Mouse (Mus musculus) layer of hippocampus, adult 18-20 months (tissue): ENCODE measurements around the gene Smim26. TPM values are rescaled to one million over a fixed set of nuclear protein-coding genes. Genes with fewer than 3 reads are reported as not detected.

Experiments
- DNase-seq, 2 experiments: peaks; one replicate each; pipeline ENCODE4 v3.0.0; 2022; ENCODE audit warnings: low spot score in 2 of 2
- microRNA-seq, 2 experiments: library from miRNA; unstranded; fragments of <30 nt; microRNA quantifications; one replicate each; pipeline ENCODE4 v1.2.0; 2021
- total RNA-seq, 2 experiments: library from RNA; stranded (reverse); gene quantifications; 2 replicates each; pipeline ENCODE4 v1.2.3; 2021

Smim26 gene
- total RNA-seq, 2 experiments from 2014 or later = 60.5 to 62.2 TPM

DNA sequence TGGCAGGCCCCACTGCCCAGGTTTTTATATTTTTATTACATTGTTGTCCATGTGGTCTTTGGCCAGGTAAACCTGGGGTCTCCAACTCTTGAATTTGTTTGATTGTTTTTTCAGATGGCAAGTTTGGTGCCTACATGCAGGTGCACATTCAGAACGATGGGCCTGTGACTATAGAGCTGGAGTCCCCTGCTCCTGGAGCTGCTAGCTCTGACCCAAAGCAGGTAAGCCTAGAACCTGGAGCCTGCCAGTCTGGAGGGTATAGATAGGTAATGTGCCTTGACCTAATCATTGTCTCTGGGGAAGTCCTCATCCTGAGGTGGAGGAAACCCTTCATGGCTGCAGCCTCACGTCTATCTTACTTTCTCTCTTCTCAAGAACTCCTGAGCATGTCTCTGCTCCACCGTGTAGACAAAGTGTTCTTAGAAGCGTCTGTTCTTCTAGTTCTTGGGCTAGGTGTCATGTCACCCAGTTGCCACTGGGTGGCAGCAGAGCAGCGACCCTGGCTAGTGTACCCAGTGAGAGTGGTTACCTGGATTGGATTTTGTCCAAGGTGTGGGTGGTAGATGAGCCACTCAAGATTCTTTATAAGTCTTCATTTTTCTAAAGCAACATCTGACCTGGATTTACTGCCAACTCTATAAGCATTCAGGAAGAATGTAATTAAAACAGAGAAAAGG lies 41.9 kb downstream of the Smim26 start:
- peak; percentile 40 to 81 for DNase-seq

DNA sequence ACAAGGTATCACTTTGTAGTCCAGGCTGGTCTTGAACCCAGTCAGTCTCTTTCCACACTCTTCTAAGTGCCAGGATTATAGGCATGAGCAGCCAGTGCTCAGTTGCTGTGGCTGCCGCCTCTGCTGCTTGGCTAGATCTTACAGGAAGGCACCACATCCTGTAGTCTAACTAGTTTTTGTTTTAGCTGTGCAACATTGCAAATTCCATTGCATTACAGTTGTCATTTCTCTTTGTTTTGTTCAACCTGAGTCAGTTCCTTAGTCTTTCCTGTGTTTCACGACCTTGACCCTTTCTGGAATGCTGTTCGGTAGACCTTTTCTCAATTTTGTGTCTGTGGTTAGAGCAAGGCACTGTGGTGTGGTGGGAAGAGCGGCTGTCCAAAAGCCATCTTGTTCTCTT lies 43.4 kb downstream of the Smim26 start:
- DNase-seq = no peak

DNA sequence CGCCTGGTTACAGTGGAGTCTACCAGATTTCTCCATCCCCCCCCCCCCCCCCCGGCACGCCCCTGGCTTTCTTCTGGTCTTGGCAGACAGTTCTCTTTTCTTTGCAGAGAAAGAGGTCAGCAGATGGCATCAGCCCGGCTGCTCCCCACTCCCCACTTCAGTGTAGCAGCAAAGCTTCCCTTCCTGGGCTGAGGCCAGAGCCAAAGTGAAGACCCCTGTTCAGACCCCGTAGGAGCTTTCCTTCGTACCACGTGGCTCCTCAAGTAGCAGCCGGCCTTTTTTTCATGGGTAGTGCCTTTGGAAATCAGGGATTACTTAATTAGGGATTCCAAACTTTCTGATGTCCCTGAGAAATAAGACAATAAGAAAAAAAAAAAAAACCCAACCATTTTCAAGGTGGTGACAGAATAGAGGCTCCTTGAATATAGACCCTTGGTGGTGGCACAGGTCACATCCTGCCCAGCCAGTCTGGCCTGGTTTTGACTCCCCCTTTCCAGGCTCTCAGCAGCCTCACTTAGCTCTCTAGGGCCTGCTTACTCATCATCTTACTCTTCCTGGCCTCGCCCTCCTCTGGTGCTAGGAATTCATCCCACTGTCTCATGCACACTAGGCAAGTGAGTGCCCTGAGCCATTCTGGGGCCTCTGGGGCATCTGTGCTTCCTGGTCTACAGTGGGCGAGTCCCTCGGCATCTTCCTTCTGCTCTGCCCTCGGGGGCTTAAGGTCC lies 44.0 kb downstream of the Smim26 start:
- DNase-seq = no peak

DNA sequence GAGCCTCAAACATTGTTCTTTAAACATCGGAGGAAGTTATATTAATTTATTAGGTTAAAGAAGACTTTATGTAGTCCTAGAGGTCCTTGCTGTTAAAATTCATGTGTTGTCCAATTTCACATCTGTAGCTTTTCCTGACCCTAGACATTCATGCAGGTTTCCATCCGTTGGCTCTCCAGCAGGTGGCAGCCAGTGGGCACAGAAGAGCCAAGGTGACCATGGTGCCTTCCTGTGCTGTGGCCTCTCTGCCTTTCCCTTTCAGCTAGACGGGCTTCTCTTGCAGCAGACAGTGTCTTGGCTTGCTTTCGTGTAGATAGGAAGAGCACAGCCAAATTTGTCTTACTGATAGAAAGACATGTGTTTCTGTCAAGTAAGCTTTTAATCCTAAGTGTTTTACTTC lies 44.9 kb downstream of the Smim26 start:
- no peak for DNase-seq

DNA sequence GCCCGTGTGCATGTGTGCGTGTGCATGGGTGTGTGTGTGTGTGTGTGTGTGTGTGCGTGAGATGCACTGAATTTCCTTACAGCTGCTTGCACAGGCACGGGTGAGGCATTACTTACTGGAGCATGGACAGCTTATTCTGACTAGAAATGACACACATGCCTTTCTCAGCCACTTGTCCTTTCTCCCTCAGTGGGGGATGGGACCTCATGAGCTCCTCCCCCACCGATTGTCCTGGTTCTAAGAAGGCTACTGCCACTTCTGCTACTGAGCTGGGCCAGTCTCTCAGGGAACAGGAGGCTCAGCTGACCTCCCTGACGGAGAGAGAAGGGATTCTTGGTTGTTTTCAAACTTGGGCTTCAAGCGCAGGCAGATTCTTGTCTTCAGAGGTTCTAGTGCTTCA lies 46.2 kb downstream of the Smim26 start:
- DNase-seq = no peak

DNA sequence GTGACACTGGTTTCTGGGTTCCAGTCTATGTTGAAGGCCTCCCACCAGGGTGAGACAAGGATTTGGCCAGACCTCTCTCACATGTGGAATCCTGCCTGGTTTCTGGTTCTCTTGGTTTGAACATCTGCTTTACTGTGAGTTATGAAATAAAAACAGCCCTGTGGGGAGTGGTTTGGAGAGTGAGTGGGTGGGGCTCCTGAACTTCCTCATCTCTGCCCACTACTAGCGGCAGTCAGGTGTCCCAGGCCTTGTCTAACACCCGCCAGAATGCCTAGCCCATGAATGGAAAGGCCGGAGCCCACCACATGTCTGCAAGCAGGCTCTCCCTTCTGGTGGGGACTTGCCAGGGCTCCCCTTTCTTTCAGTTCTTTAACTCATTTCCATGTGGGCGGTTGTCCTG lies 48.1 kb downstream of the Smim26 start:
- DNase-seq = no peak

Small RNAs within 50 kb of the gene (microRNA-seq; reads per million reads assigned to microRNA genes)
- 0 reads per million in 2 experiments for gene Gm24823

Other genes starting within 250 kb of the Smim26 start
- gene Kat14, start 225.1 kb upstream of the Smim26 start, total RNA-seq = 10 to 100 TPM; 31.9 to 36.6 TPM
- gene Pet117, start 225.1 kb upstream of the Smim26 start, total RNA-seq = 10 to 100 TPM in 1 of 2 experiments, 1 to 10 TPM in 1; 6.9 to 10.4 TPM
- 100 to 1,000 TPM; 144 to 149 TPM for gene Dzank1, start 66.6 kb upstream of the Smim26 start, total RNA-seq
- 10 to 100 TPM; 25.5 to 26.5 TPM for gene Polr3f, start 66.3 kb upstream of the Smim26 start, total RNA-seq
- gene Rbbp9, start 43.2 kb upstream of the Smim26 start, total RNA-seq = 10 to 100 TPM; 28.5 to 29.0 TPM
- gene Sec23b, start 37.8 kb upstream of the Smim26 start, total RNA-seq = 10 to 100 TPM; 45.7 to 47.1 TPM
- gene Dtd1, start 5.8 kb downstream of the Smim26 start, total RNA-seq = 10 to 100 TPM; 74.4 to 76.2 TPM
- gene Scp2d1, start 229.6 kb downstream of the Smim26 start, total RNA-seq = not detected